Mouse (Mus musculus): ENCODE results near the gene Smg1. TPM values are rescaled to one million over a fixed set of nuclear protein-coding genes. Genes with fewer than 3 reads are reported as not detected.
A peak's percentile ranks its signal among the peaks of the same experiment; 100 is the strongest.

Gene Smg1
- polyA plus RNA-seq, 1 experiment from 2014 or later: 17.4 TPM

DNA sequence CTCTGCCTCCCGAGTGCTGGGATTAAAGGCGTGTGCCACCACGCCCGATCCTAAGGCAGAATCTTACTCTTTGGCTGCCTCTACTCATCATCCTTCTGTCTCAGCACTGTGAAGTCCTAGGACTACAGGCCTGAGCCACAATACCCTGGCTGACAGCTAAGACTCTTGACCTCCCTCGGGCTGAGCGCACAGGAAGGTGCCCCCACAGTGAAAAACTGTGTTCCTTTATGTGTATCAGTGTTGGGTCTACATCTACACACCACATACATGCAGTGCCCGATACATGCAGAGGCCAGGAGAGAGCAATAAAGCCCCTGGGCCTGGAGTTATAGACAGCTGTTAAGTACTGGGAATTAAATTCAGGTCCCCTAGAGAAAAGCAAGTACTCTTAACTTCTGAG is 121.2 kb downstream of the Smg1 start:
- no peaks in the 10 kb centered on the region for H3K9me3 ChIP-seq (ENCODE audit: control insufficient read depth, low read length)
- no peak for ATAC-seq (ENCODE audit: low FRiP score)
- peak; percentile 77 for DNase-seq (ENCODE audit: low spot score, missing footprints)
- no peak overlapping the region for H3K4me2 ChIP-seq
- no peaks in the 10 kb centered on the region for H3K27me3 ChIP-seq (ENCODE audit: control insufficient read depth, insufficient read depth, low read length)
- H3K27ac ChIP-seq (ENCODE audit: low read depth, low read length): no peak overlapping the region
- WGBS: 96% methylated on average over 7 of the region's 7 CpGs
- no peak overlapping the region for H3K4me3 ChIP-seq (ENCODE audit: low read depth, low read length)
- H3K9ac ChIP-seq (ENCODE audit: low read length): no peak overlapping the region
- peaks cover 12% of the 10 kb centered on the region for H3K4me1 ChIP-seq (ENCODE audit: control insufficient read depth, insufficient read depth, low read length)
- peaks cover 27% of the 10 kb centered on the region for H3K36me3 ChIP-seq (ENCODE audit: control insufficient read depth, insufficient read depth, low read length)

DNA sequence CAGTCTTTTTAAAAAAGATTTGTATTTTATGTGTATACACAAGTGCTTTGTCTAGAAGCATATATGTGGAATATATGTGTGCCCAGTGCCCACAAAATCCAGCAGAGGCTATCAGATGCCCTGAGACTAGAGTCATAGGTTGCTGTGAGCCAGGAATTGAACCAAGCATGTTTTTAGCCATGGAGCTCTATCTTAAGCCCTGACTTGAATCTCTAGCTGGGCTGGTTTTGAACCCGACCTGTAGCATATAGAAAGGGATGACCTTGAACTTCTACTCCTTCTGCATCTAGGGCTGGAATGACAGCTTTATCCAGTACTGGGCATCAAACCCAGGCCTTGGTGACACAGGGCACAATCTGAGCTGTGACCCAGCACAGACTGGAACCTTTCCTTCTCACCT is 122.8 kb downstream of the Smg1 start:
- H3K4me2 ChIP-seq: no peak overlapping the region
- no peak overlapping the region for H3K27ac ChIP-seq (ENCODE audit: low read depth, low read length)
- ATAC-seq (ENCODE audit: low FRiP score): no peak
- no peak for DNase-seq (ENCODE audit: low spot score, missing footprints)
- H3K9me3 ChIP-seq (ENCODE audit: control insufficient read depth, low read length): no peaks in the 10 kb centered on the region
- H3K36me3 ChIP-seq (ENCODE audit: control insufficient read depth, insufficient read depth, low read length): peaks cover 24% of the 10 kb centered on the region
- no peak overlapping the region for H3K9ac ChIP-seq (ENCODE audit: low read length)
- H3K4me3 ChIP-seq (ENCODE audit: low read depth, low read length): no peak overlapping the region
- 84% methylated on average over 1 of the region's 1 CpGs for WGBS
- H3K27me3 ChIP-seq (ENCODE audit: control insufficient read depth, insufficient read depth, low read length): no peaks in the 10 kb centered on the region
- H3K4me1 ChIP-seq (ENCODE audit: control insufficient read depth, insufficient read depth, low read length): no peaks in the 10 kb centered on the region

GRCm38 (mm10) chr7:118119946-118120345 is 123.5 kb downstream of the Smg1 start:
- ATAC-seq (ENCODE audit: low FRiP score) (no peak), DNase-seq (ENCODE audit: low spot score, missing footprints) (no peak)
- Histone ChIP-seq H3K4me1 (ENCODE audit: control insufficient read depth, insufficient read depth, low read length) (no peaks in the 10 kb centered on the region; the same call in 1 of the 2 replicates), H3K36me3 (ENCODE audit: control insufficient read depth, insufficient read depth, low read length) (peaks cover 24% of the 10 kb centered on the region), H3K9me3 (ENCODE audit: control insufficient read depth, low read length) (no peaks in the 10 kb centered on the region), H3K9ac (ENCODE audit: low read length) (no peak overlapping the region), H3K4me2 (no peak overlapping the region), H3K4me3 (ENCODE audit: low read depth, low read length) (no peak overlapping the region), H3K27me3 (ENCODE audit: control insufficient read depth, insufficient read depth, low read length) (no peaks in the 10 kb centered on the region), H3K27ac (ENCODE audit: low read depth, low read length) (no peak overlapping the region)
- WGBS: 86% methylated on average over 5 of the region's 5 CpGs

- H3K4me3 ChIP-seq (ENCODE audit: low read depth, low read length): no peak overlapping the region
- H3K4me1 ChIP-seq (ENCODE audit: control insufficient read depth, insufficient read depth, low read length): peaks cover 8% of the 10 kb centered on the region
- H3K36me3 ChIP-seq (ENCODE audit: control insufficient read depth, insufficient read depth, low read length): peaks cover 24% of the 10 kb centered on the region
- no peak overlapping the region for H3K27ac ChIP-seq (ENCODE audit: low read depth, low read length)
- WGBS: 56% methylated on average over 2 of the region's 2 CpGs
- DNase-seq (ENCODE audit: low spot score, missing footprints) (no peak), ATAC-seq (ENCODE audit: low FRiP score) (no peak)
- H3K4me2 ChIP-seq: no peak overlapping the region
- H3K9ac ChIP-seq (ENCODE audit: low read length): no peak overlapping the region
- no peaks in the 10 kb centered on the region for H3K9me3 ChIP-seq (ENCODE audit: control insufficient read depth, low read length)
- no peaks in the 10 kb centered on the region for H3K27me3 ChIP-seq (ENCODE audit: control insufficient read depth, insufficient read depth, low read length)
Observed at GRCm38 (mm10) chr7:118119142-118119541, 124.3 kb downstream of the Smg1 start.

GRCm38 (mm10) chr7:118118426-118118825 is 125.0 kb downstream of the Smg1 start:
- ATAC-seq (ENCODE audit: low FRiP score): no peak
- WGBS: 90% methylated on average over 3 of the region's 3 CpGs
- H3K4me1 ChIP-seq (ENCODE audit: control insufficient read depth, insufficient read depth, low read length): peaks cover 11% of the 10 kb centered on the region
- no peak overlapping the region for H3K4me2 ChIP-seq
- H3K27me3 ChIP-seq (ENCODE audit: control insufficient read depth, insufficient read depth, low read length): no peaks in the 10 kb centered on the region
- no peaks in the 10 kb centered on the region for H3K9me3 ChIP-seq (ENCODE audit: control insufficient read depth, low read length)
- no peak overlapping the region for H3K4me3 ChIP-seq (ENCODE audit: low read depth, low read length)
- DNase-seq (ENCODE audit: low spot score, missing footprints): peak; percentile 41
- H3K9ac ChIP-seq (ENCODE audit: low read length): no peak overlapping the region
- peaks cover 24% of the 10 kb centered on the region for H3K36me3 ChIP-seq (ENCODE audit: control insufficient read depth, insufficient read depth, low read length)
- no peak overlapping the region for H3K27ac ChIP-seq (ENCODE audit: low read depth, low read length)

GRCm38 (mm10) chr7:118117539-118118210 is 125.8 kb downstream of the Smg1 start:
- Histone ChIP-seq H3K4me3 (ENCODE audit: low read depth, low read length) (no peak overlapping the region), H3K27ac (ENCODE audit: low read depth, low read length) (no peak overlapping the region; the same call in 1 of the 2 replicates), H3K9me3 (ENCODE audit: control insufficient read depth, low read length) (no peaks in the 10 kb centered on the region), H3K9ac (ENCODE audit: low read length) (no peak overlapping the region), H3K36me3 (ENCODE audit: control insufficient read depth, insufficient read depth, low read length) (peaks cover 23% of the 10 kb centered on the region), H3K4me2 (no peak overlapping the region), H3K4me1 (ENCODE audit: control insufficient read depth, insufficient read depth, low read length) (peaks cover 11% of the 10 kb centered on the region), H3K27me3 (ENCODE audit: control insufficient read depth, insufficient read depth, low read length) (no peaks in the 10 kb centered on the region)
- 51% methylated on average over 4 of the region's 4 CpGs for WGBS
- ATAC-seq (ENCODE audit: low FRiP score) (no peak), DNase-seq (ENCODE audit: low spot score, missing footprints) (no peak)

DNA sequence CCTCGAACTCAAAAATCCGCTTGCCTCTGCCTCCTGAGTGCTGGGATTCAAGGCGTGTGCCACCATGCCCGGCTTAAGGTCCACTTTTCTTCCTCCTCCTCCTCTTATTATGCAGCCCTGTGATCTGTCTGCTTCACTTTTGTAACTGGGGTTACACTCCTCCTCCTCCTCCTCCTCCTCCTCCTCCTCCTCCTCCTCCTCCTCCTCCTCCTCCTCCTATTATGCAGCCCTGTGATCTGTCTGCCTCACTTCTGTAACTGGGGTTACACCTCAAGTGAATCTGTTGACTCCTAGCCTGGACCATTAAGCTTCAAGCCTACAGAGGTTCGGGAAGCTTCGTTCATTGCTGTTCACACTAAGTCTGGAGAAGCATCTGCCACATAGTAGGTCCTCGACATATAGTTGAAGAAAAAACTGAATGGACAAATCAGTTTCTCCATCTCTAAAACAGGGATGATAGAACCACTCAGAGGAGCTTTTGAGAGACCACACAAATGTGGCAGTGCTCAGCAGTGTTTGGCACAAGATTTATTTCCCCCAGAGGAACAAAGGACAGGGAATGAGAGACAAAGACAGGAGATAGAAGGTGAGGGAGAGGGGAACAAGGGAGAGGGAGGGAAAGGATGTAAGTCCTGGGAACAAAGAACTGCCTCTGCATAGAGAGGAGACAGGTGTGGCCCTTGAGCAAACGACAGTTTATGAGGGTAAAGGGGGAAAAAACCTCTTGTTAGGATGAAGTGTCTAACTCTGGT is 126.5 kb downstream of the Smg1 start:
- DNase-seq (ENCODE audit: low spot score, missing footprints) (no peak), ATAC-seq (ENCODE audit: low FRiP score) (peak; percentile 11)
- Histone ChIP-seq H3K9ac (ENCODE audit: low read length) (peak overlapping the region; percentile 31; the same call in 1 of the 2 replicates), H3K4me2 (peak overlapping the region; percentile 41; the same call in 1 of the 2 replicates), H3K9me3 (ENCODE audit: control insufficient read depth, low read length) (no peaks in the 10 kb centered on the region), H3K4me3 (ENCODE audit: low read depth, low read length) (no peak overlapping the region), H3K27ac (ENCODE audit: low read depth, low read length) (no peak overlapping the region; the same call in 1 of the 2 replicates), H3K27me3 (ENCODE audit: control insufficient read depth, insufficient read depth, low read length) (no peaks in the 10 kb centered on the region), H3K36me3 (ENCODE audit: control insufficient read depth, insufficient read depth, low read length) (peaks cover 23% of the 10 kb centered on the region), H3K4me1 (ENCODE audit: control insufficient read depth, insufficient read depth, low read length) (peaks cover 11% of the 10 kb centered on the region)
- 21% methylated on average over 8 of the region's 8 CpGs for WGBS

GRCm38 (mm10) chr7:118115877-118116568 is 127.4 kb downstream of the Smg1 start, which contains the start of gene Rps15a:
Gene Rps15a, minus strand, starts transcription at chr7:118116188.
- ATAC-seq (ENCODE audit: low FRiP score) (peak; percentile 84), DNase-seq (ENCODE audit: low spot score, missing footprints) (peak; percentile 99)
- Histone ChIP-seq H3K27ac (ENCODE audit: low read depth, low read length) (peak within 1 kb of the TSS; percentile 60), H3K4me3 (ENCODE audit: low read depth, low read length) (peak within 1 kb of the TSS; percentile 87), H3K9me3 (ENCODE audit: control insufficient read depth, low read length) (no peaks in the 10 kb centered on the region), H3K27me3 (ENCODE audit: control insufficient read depth, insufficient read depth, low read length) (no peaks in the 10 kb centered on the region), H3K9ac (ENCODE audit: low read length) (peak within 1 kb of the TSS; percentile 98), H3K4me2 (peak within 1 kb of the TSS; percentile 62), H3K36me3 (ENCODE audit: control insufficient read depth, insufficient read depth, low read length) (peaks cover 23% of the 10 kb centered on the region), H3K4me1 (ENCODE audit: control insufficient read depth, insufficient read depth, low read length) (peaks cover 11% of the 10 kb centered on the region)
- under 1% methylated on average over 40 of the region's 40 CpGs for WGBS

GRCm38 (mm10) chr7:118115533-118115876 is 128.0 kb downstream of the Smg1 start:
- ATAC-seq (ENCODE audit: low FRiP score): no peak
- peak overlapping the region; percentile 87 for H3K4me3 ChIP-seq (ENCODE audit: low read depth, low read length)
- H3K4me1 ChIP-seq (ENCODE audit: control insufficient read depth, insufficient read depth, low read length): peaks cover 11% of the 10 kb centered on the region

More at GRCm38 (mm10) chr7:118115533-118115876, 128.0 kb downstream of the Smg1 start:
- under 1% methylated on average over 20 of the region's 20 CpGs for WGBS
- H3K4me2 ChIP-seq: peak overlapping the region; percentile 62
- H3K9me3 ChIP-seq (ENCODE audit: control insufficient read depth, low read length): no peaks in the 10 kb centered on the region
- H3K27ac ChIP-seq (ENCODE audit: low read depth, low read length): peak overlapping the region; percentile 60
- H3K27me3 ChIP-seq (ENCODE audit: control insufficient read depth, insufficient read depth, low read length): no peaks in the 10 kb centered on the region
- DNase-seq (ENCODE audit: low spot score, missing footprints): no peak
- peak overlapping the region; percentile 98 for H3K9ac ChIP-seq (ENCODE audit: low read length)
- H3K36me3 ChIP-seq (ENCODE audit: control insufficient read depth, insufficient read depth, low read length): peaks cover 18% of the 10 kb centered on the region
